Mouse (Mus musculus): ENCODE data around the gene Tarsl2.

Tarsl2 gene

GRCm38 (mm10) chr7:65645996-65646395, 1.3 kb downstream of the Tarsl2 start:
- in situ Hi-C loops (cut with MboI; ENCODE audit: low sequenced_read_pairs), result loop anchor here (25.0 kb wide), 1 partner anchor 334 kb away; no protein-coding TSS in a partner anchor

- in situ Hi-C loops (cut with MboI; ENCODE audit: low sequenced_read_pairs), result no loop called here
Observed at GRCm38 (mm10) chr7:65650662-65651061, 6.0 kb downstream of the Tarsl2 start.

- in situ Hi-C loops (cut with MboI; ENCODE audit: low sequenced_read_pairs), result no loop called here
Observed at GRCm38 (mm10) chr7:65657490-65658120, 12.9 kb downstream of the Tarsl2 start.

GRCm38 (mm10) chr7:65663225-65663790, 18.6 kb downstream of the Tarsl2 start:
- in situ Hi-C loops (cut with MboI; ENCODE audit: low sequenced_read_pairs), result no loop called here

DNA sequence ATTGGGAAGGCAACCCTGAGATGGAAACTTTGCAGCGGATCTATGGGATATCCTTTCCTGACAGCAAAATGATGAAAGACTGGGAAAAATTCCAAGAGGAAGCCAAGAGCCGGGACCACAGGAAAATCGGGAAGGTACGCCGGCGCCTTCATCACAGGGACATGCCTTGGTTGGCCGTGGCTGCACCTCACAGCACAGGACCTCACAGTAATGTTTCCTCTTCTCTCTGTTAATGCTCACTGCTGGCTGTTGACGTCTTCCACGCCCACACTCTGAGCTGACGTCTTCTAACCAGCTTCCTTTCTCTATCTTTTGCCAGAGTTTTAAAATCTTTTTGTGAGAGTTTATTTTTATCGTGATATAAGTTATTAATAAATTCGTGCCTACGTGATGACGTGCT, 19.2 kb downstream of the Tarsl2 start:
- in situ Hi-C loops (cut with MboI; ENCODE audit: low sequenced_read_pairs), result no loop called here

DNA sequence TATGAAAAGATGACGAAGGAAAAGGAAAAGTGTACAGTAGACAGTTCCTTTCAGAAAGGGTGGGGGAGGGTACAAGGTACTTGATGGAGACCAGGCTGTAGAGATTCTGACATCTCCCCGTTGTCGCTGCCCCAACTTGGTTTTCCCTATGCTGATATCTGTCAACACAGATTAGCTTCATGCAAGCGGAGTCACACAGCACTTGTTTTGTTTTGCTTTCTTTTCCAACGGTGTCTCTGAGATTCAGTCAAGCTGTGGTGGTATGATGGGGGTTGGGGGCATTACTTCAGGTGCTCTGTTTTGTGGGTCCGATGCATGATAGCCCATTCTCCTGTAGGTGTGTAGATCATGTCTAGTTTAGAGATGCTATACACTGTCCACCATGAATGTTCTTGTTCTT, 22.8 kb downstream of the Tarsl2 start:
- in situ Hi-C loops (cut with MboI; ENCODE audit: low sequenced_read_pairs), result no loop called here

DNA sequence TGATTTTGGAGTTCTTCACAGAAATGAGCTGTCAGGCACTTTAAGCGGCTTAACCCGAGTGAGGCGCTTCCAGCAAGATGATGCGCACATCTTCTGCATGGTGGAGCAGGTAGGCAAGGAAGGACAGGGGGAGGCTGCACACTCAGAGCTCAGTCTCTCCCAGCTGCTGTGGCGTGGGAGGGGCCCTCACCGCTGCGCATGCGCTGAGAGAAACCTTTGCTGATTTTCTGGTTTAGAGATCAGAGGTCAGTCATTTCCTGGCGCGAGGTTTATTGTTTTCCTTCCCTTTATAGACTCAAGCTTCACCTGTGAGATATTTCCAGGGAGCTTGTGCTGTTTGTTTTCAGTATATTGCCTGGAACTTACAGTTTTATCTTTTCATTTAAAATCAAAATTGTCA, 33.4 kb downstream of the Tarsl2 start:
- in situ Hi-C loops (cut with MboI; ENCODE audit: low sequenced_read_pairs), result no loop called here

GRCm38 (mm10) chr7:65678900-65679595, 34.4 kb downstream of the Tarsl2 start:
- in situ Hi-C loops (cut with MboI; ENCODE audit: low sequenced_read_pairs), result no loop called here

DNA sequence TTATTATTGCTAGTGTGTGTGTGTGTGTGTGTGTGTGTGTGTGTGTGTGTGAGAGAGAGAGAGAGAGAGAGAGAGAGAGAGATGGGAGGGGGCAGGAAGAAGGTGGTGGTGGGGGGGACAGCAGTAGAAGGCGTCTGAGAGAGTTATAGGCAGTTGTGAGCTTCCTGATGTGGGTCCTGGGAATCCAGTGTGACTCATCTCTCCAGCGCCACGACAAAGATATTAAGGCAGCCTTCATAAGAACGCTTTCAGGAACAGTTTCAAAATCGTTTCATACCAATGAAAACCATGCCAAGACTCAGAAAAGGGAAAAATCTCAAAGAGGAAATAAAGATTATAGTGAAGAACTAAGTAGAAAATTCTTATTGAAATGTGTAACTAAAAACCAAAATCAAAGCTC, 36.5 kb downstream of the Tarsl2 start:
- in situ Hi-C loops (cut with MboI; ENCODE audit: low sequenced_read_pairs), result no loop called here

DNA sequence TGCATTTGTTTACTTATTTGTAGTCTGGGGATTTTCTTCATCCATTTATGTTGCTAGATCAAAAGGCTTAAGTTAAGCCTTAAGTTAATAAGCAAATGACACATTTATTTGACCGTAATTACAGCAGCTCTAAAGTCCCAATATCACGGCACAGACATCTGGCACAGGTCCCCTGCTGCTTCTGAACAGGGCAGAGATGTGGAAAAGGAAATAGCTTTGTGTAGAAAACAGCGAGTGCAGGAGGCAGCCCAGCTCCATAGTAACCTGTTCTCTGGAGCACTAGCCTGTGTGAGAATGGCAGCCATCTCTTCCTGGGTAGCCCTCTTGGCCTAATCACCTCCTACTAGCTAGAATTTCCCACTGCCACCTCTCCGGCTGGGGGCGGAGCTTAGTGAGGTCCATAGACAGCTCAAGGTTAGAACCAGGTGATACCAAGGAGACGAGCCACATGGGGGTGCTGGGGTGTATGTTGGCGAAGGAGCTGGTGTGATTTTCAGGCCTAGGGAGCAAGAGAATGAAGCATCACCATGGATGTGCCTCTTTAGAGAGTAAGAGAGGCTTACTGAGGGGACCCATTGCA, 39.6 kb downstream of the Tarsl2 start:
- in situ Hi-C loops (cut with MboI; ENCODE audit: low sequenced_read_pairs), result no loop called here

- in situ Hi-C loops (cut with MboI; ENCODE audit: low sequenced_read_pairs), result no loop called here
Observed at GRCm38 (mm10) chr7:65686664-65687063, 42.0 kb downstream of the Tarsl2 start.

DNA sequence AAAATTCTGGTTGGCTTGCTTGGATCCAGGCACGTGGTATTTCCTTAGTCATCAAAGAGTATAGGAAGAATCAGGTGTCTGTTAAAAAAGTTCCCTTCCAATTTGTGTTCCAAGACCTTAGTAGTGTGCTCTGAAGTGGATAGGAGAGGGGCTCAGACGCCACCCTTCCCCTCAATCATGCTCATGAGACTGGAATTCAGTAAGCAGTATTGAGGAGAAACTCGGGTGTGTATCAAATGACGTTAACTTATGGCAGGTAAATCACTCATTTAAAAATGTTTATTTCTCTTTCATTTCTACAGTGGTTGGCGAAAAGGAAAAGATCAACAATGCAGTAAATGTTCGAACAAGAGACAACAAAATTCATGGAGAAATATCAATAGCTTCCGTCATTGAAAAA, 46.2 kb downstream of the Tarsl2 start, which contains the start of gene Tm2d3:
Tm2d3 (plus strand) TSS at position 301 of the 400 bp plus-strand sequence.
- in situ Hi-C loops (cut with MboI; ENCODE audit: low sequenced_read_pairs), result no loop called here

- in situ Hi-C loops (cut with MboI; ENCODE audit: low sequenced_read_pairs), result no loop called here
Observed at GRCm38 (mm10) chr7:65691929-65692605, 47.4 kb downstream of the Tarsl2 start.

- in situ Hi-C loops (cut with MboI; ENCODE audit: low sequenced_read_pairs), result no loop called here
Observed at GRCm38 (mm10) chr7:65692883-65693282, 48.2 kb downstream of the Tarsl2 start.

DNA sequence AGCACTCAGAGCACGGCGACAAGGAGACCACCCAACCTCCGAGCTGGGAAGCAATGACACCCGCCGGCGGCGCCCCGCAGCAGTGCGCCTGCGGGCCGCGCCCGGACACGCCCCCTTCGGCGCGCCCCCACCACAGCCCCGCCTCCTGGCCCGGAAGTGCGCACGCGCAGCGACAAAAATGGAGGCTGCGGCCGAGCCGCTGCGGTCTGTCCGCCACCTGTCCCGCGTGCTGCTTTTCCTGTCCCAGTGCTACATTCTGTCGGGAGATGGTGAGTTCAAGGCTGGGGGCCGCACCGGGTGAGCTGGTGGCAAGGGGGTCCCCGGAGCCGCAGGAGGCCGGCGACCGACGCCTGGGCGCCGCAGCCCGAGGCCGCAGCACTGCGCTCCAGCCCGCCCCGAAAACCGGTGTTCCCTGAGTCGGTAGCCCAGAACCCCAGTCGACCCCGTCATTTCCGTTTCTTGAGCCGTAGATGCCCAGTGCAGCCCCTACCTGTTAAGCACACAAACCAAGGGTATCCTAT, 48.7 kb downstream of the Tarsl2 start:
- in situ Hi-C loops (cut with MboI; ENCODE audit: low sequenced_read_pairs), result no loop called here

GRCm38 (mm10) chr7:65696450-65696849, 51.8 kb downstream of the Tarsl2 start:
- in situ Hi-C loops (cut with MboI; ENCODE audit: low sequenced_read_pairs), result no loop called here

DNA sequence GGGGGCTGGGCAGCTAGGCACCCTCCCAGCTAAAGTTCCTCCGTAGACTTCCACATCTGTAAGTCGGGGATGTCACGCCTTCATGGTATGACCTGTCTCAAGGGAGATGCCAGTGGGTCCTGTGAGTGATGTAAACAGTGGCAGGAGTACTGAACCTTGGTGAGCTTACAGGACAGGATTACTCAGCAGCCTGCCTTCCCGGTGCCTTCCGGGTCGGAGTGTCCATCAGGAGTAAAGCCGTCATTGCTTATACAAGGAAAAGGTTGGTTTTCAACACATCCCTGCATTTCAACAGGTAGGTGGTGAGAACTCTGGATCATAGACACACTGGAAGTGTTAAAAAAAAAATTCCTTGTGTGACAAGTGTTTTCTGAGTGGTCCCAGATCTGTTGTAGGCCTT, 57.4 kb downstream of the Tarsl2 start:
- in situ Hi-C loops (cut with MboI; ENCODE audit: low sequenced_read_pairs), result loop anchor here (10.0 kb wide), 1 partner anchor 353 kb away; the partner anchor contains the start of gene Snrpa1

GRCm38 (mm10) chr7:65704818-65705242, 60.1 kb downstream of the Tarsl2 start:
- in situ Hi-C loops (cut with MboI; ENCODE audit: low sequenced_read_pairs), result loop anchor here (10.0 kb wide), 1 partner anchor 350 kb away; the partner anchor contains the start of gene Snrpa1

DNA sequence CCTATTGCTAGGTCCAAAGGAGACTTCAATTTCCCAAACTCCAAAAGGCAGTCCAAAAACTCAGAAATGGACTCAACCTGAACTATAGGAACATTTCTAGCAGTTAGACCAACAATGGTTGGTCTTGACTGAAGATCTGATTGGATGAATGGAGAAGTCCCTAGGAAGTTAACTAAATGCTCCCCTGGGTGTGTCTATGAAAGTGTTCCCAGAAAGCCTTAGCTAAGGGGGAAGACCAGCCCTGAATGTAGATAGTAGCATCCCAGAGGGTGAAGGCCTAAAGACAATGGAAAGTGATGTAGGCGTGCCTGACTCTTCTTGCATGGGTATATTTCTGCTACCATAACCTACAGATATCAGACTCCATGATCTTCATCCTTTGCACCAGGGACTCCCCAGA, 63.8 kb downstream of the Tarsl2 start:
- in situ Hi-C loops (cut with MboI; ENCODE audit: low sequenced_read_pairs), result loop anchor here (10.0 kb wide), 1 partner anchor 346 kb away; the partner anchor contains the start of gene Snrpa1

- in situ Hi-C loops (cut with MboI; ENCODE audit: low sequenced_read_pairs), result no loop called here
Observed at GRCm38 (mm10) chr7:65710301-65710700, 65.6 kb downstream of the Tarsl2 start.

GRCm38 (mm10) chr7:65713782-65714181, 69.1 kb downstream of the Tarsl2 start:
- in situ Hi-C loops (cut with MboI; ENCODE audit: low sequenced_read_pairs), result no loop called here
